In genomic region chr8:111566326-111566725, GRCm38 (mm10) we compare ENCODE assay signal across 14 mouse cellular contexts. TPM values are rescaled to one million over a fixed set of nuclear protein-coding genes. Genes with fewer than 3 reads are reported as not detected.
A peak's percentile ranks its signal among the peaks of the same experiment; 100 is the strongest.
DNase-seq lines count a peak whose midpoint lies in the region; ATAC-seq and TF ChIP-seq lines count a peak whose summit lies in the region.
"Had no signal": no experiment of that assay in that cellular context is flagged by ENCODE, and none has a peak within 500 bp of the region (broad histone marks: within the 10 kb centered on the region; RNA-seq: fewer than 3 reads in every experiment).

No protein-coding gene starts in this region.

- no peak for TF ChIP-seq POLR2A in thymus, adult 2 months (IDR thresholded peaks at IDR 0.05; ENCODE audit: control insufficient read depth, extremely low read depth, insufficient read depth, low read length, poor library complexity)

- no peak overlapping the region for H3K4me2 ChIP-seq in intestine, embryonic 15.5 days (replicated peaks)
- no peak overlapping the region for H3K4me2 ChIP-seq in intestine, embryonic 16.5 days (ENCODE audit: low read depth, low read length)
- H3K4me2 ChIP-seq in stomach, embryonic 16.5 days (ENCODE audit: low read depth, low read length) = no peak overlapping the region
- H3K4me2 ChIP-seq: embryonic facial prominence, embryonic 15.5 days; limb, embryonic 15.5 days had no signal

- 0 out of 2 replicates have a peak, but pooled peaks have one; percentile 27 for ATAC-seq in intestine, embryonic 15.5 days
- ATAC-seq in intestine, embryonic 16.5 days = no peak
- ATAC-seq in stomach, embryonic 16.5 days (ENCODE audit: insufficient read depth, low FRiP score) = no peak

- no peak overlapping the region for H3K27ac ChIP-seq in intestine, embryonic 15.5 days
- no peak overlapping the region for H3K27ac ChIP-seq in intestine, embryonic 16.5 days (ENCODE audit: low read length)
- H3K27ac ChIP-seq in thymus, adult 2 months (ENCODE audit: control insufficient read depth, insufficient read depth, low read length) = peak overlapping the region; percentile 83
- H3K27ac ChIP-seq in stomach, embryonic 16.5 days (ENCODE audit: low read length) = peak overlapping the region; percentile 52; the same call in 1 of the 2 replicates
- H3K27ac ChIP-seq: embryonic facial prominence, embryonic 15.5 days; limb, embryonic 15.5 days had no signal

- no peak for TF ChIP-seq CTCF in thymus, adult 2 months (IDR thresholded peaks at IDR 0.05; ENCODE audit: borderline replicate concordance, control insufficient read depth, extremely low read depth, insufficient read depth, low read length, poor library complexity)

- H3K9me3 ChIP-seq in intestine, embryonic 15.5 days = no peaks in the 10 kb centered on the region
- H3K9me3 ChIP-seq in intestine, embryonic 16.5 days (ENCODE audit: control insufficient read depth, low read length) = no peaks in the 10 kb centered on the region
- no peaks in the 10 kb centered on the region for H3K9me3 ChIP-seq in stomach, embryonic 16.5 days (replicated peaks; ENCODE audit: control insufficient read depth, low read length)
- H3K9me3 ChIP-seq: embryonic facial prominence, embryonic 15.5 days; limb, embryonic 15.5 days had no signal

- peaks cover 21% of the 10 kb centered on the region; the same call in 1 of the 2 replicates for H3K4me1 ChIP-seq in intestine, embryonic 15.5 days (replicated peaks)
- H3K4me1 ChIP-seq in intestine, embryonic 16.5 days (ENCODE audit: control insufficient read depth, insufficient read depth, low read length) = peaks cover 17% of the 10 kb centered on the region
- H3K4me1 ChIP-seq in thymus, adult 2 months (replicated peaks; ENCODE audit: control insufficient read depth, insufficient read depth, low read length) = peaks cover 61% of the 10 kb centered on the region
- H3K4me1 ChIP-seq in stomach, embryonic 16.5 days (ENCODE audit: control insufficient read depth, insufficient read depth, low read length) = peaks cover 24% of the 10 kb centered on the region

- no peaks in the 10 kb centered on the region for H3K27me3 ChIP-seq in intestine, embryonic 15.5 days (replicated peaks)
- H3K27me3 ChIP-seq in intestine, embryonic 16.5 days (replicated peaks; ENCODE audit: control insufficient read depth, insufficient read depth, low read length) = no peaks in the 10 kb centered on the region
- no peaks in the 10 kb centered on the region for H3K27me3 ChIP-seq in thymus, adult 2 months (ENCODE audit: control insufficient read depth, insufficient read depth, low read length)
- H3K27me3 ChIP-seq in stomach, embryonic 16.5 days (ENCODE audit: control insufficient read depth, insufficient read depth, low read length) = no peaks in the 10 kb centered on the region
- H3K27me3 ChIP-seq: embryonic facial prominence, embryonic 15.5 days; limb, embryonic 15.5 days had no signal

- no peak for DNase-seq in thymus, adult 2 months
- DNase-seq in thymus, postnatal 10 days (ENCODE audit: low spot score in 2 of 2) = no peak
- DNase-seq in induced T-regulatory cell, adult 2 months (ENCODE audit: low read depth) = peak; percentile 74
- DNase-seq in kidney, postnatal 14 days = no peak
- DNase-seq in frontal cortex, postnatal 14 days (ENCODE audit: low spot score in 2 of 2) = no peak
- DNase-seq: cerebellum, postnatal 36 days; heart, postnatal 4 days; kidney, adult 8-10 months; layer of hippocampus, postnatal 36 days had no signal

- no peak overlapping the region for H3K9ac ChIP-seq in intestine, embryonic 15.5 days
- no peak overlapping the region for H3K9ac ChIP-seq in intestine, embryonic 16.5 days (ENCODE audit: low read depth, low read length)
- H3K9ac ChIP-seq in stomach, embryonic 16.5 days (ENCODE audit: low read length) = peak overlapping the region; percentile 26; the same call in 1 of the 2 replicates
- H3K9ac ChIP-seq: embryonic facial prominence, embryonic 15.5 days; limb, embryonic 15.5 days had no signal

- no peaks in the 10 kb centered on the region for H3K36me3 ChIP-seq in intestine, embryonic 15.5 days
- H3K36me3 ChIP-seq in intestine, embryonic 16.5 days (ENCODE audit: control insufficient read depth, insufficient read depth, low read length) = no peaks in the 10 kb centered on the region
- no peaks in the 10 kb centered on the region for H3K36me3 ChIP-seq in thymus, adult 2 months (ENCODE audit: control insufficient read depth, insufficient read depth, low read length)
- H3K36me3 ChIP-seq in stomach, embryonic 16.5 days (ENCODE audit: control insufficient read depth, insufficient read depth, low read length) = no peaks in the 10 kb centered on the region
- H3K36me3 ChIP-seq: limb, embryonic 15.5 days had no signal

- no peak overlapping the region for H3K4me3 ChIP-seq in intestine, embryonic 15.5 days (replicated peaks)
- no peak overlapping the region for H3K4me3 ChIP-seq in intestine, embryonic 16.5 days (ENCODE audit: low read length)
- no peak overlapping the region for H3K4me3 ChIP-seq in thymus, adult 2 months (ENCODE audit: control insufficient read depth, insufficient read depth, low read length)
- H3K4me3 ChIP-seq in stomach, embryonic 16.5 days (replicated peaks; ENCODE audit: low read length) = no peak overlapping the region
- H3K4me3 ChIP-seq: embryonic facial prominence, embryonic 15.5 days; limb, embryonic 15.5 days had no signal

- 56% methylated on average over 9 of the region's 9 CpGs for WGBS in intestine, embryonic 15.5 days
- WGBS in intestine, embryonic 16.5 days = 62% methylated on average over 9 of the region's 9 CpGs
- WGBS in thymus, adult 2 months = 61% methylated on average over 9 of the region's 9 CpGs
- WGBS in stomach, embryonic 16.5 days = 49% methylated on average over 9 of the region's 9 CpGs

RNA-seq across cellular contexts. Expression of gene Znrf1, which starts 30.4 kb away (rescaled TPM):
- polyA plus RNA-seq in intestine, embryonic 15.5 days (2015; fragmentation: Nextera tagmentation; extraction: Ambion mirVana) = 24.6 and 26.0 TPM in 2 replicates
- polyA plus RNA-seq in intestine, embryonic 16.5 days (2015; fragmentation: Nextera tagmentation; extraction: Ambion mirVana) = 11.0 and 13.1 TPM in 2 replicates
- 946 and 968 TPM in 2 replicates for polyA plus RNA-seq in thymus, adult 2 months (2012; rRNA removed)
- 9.7 and 14.0 TPM in 2 replicates for polyA plus RNA-seq in stomach, embryonic 16.5 days (2015; fragmentation: Nextera tagmentation; extraction: Ambion mirVana)

RNA-seq across cellular contexts. Expression of gene Wdr59, which starts 44.4 kb away (rescaled TPM):
- polyA plus RNA-seq in intestine, embryonic 15.5 days (2015; fragmentation: Nextera tagmentation; extraction: Ambion mirVana) = 4.1 and 4.5 TPM in 2 replicates
- polyA plus RNA-seq in intestine, embryonic 16.5 days (2015; fragmentation: Nextera tagmentation; extraction: Ambion mirVana) = 4.3 and 4.4 TPM in 2 replicates
- 9.0 and 10.1 TPM in 2 replicates for polyA plus RNA-seq in thymus, adult 2 months (2012; rRNA removed)
- polyA plus RNA-seq in stomach, embryonic 16.5 days (2015; fragmentation: Nextera tagmentation; extraction: Ambion mirVana) = 5.9 and 6.5 TPM in 2 replicates

Comparison
In these comparisons a context has a peak if more than half of its experiments do, and no peak if none do; other contexts are left out.
1. H3K27ac ChIP-seq: peak in thymus, adult 2 months (single experiment) and stomach, embryonic 16.5 days (single experiment); none in intestine, embryonic 15.5 days (single experiment) and intestine, embryonic 16.5 days (single experiment).
2. RNA of gene Znrf1, which starts 30.4 kb away (polyA plus RNA-seq): 946 to 968 TPM in thymus, adult 2 months; 24.6 to 26.0 TPM in intestine, embryonic 15.5 days, 9.7 to 14.0 TPM in stomach, embryonic 16.5 days and 11.0 to 13.1 TPM in intestine, embryonic 16.5 days; every median in the first group is over 10 times any median in the second.